Mouse (Mus musculus) thymus, adult 2 months (tissue): ENCODE results near the gene Bcl9l.

Experiments
- CTCF ChIP-seq: fragments of 200-500 bp; IDR thresholded peaks from 2 replicates; pipeline ENCODE4 v1.5.1; 2012; ENCODE audit warnings: mild to moderate bottlenecking, control low read depth, low read length, moderate library complexity, borderline replicate concordance; ENCODE audit not compliant: control insufficient read depth, poor library complexity, insufficient read depth; ENCODE audit errors: extremely low read depth
- POLR2A ChIP-seq: fragments of 200-500 bp; IDR thresholded peaks from 2 replicates; pipeline ENCODE4 v1.6.1; 2012; ENCODE audit warnings: mild to moderate bottlenecking, low read length, control low read depth, moderate library complexity; ENCODE audit not compliant: control insufficient read depth, poor library complexity, insufficient read depth; ENCODE audit errors: extremely low read depth

GRCm38 (mm10) chr9:44512717-44513003 is 30.0 kb downstream of the Bcl9l start:
- TF ChIP-seq CTCF (no peak), POLR2A (no peak)
